Mouse (Mus musculus) cerebellum, adult 2 months (tissue): ENCODE measurements around the gene Slc47a2.

Source experiments
- CTCF ChIP-seq: fragments of 200-500 bp; IDR thresholded peaks from 2 replicates; pipeline ENCODE4 v1.5.1; 2011; ENCODE audit warnings: low read depth, mild to moderate bottlenecking, control low read depth, low read length, moderate library complexity, borderline replicate concordance; ENCODE audit not compliant: insufficient read depth
- POLR2A ChIP-seq: fragments of 200-500 bp; IDR thresholded peaks from 2 replicates; pipeline ENCODE4 v1.6.1; 2011; ENCODE audit warnings: low read length, control low read depth, borderline replicate concordance; ENCODE audit not compliant: insufficient read depth

- TF ChIP-seq CTCF (no peak), POLR2A (no peak)
Measured at GRCm38 (mm10) chr11:61271612-61272011, 71.0 kb downstream of the Slc47a2 start.
